Mouse (Mus musculus): ENCODE measurements around the gene Otud5. TPM values are rescaled to one million over a fixed set of nuclear protein-coding genes. Genes with fewer than 3 reads are reported as not detected.
"Not testable (repeated sequence)": the region's sequence is repeated elsewhere in the genome, so short reads cannot be mapped to it uniquely, and the experiment has no call there.

The Otud5 gene
- total RNA-seq (2021) = 62.4 and 64.8 TPM in 2 replicates
- long read RNA-seq, experiment 1, full-length matches to known transcripts = 29 of 80 reads
- long read RNA-seq, experiment 1, partial matches to known transcripts = 33 of 80 reads
- long read RNA-seq, experiment 1, other reads (novel, unspliced or antisense) = 18 of 80 reads
- long read RNA-seq, experiment 2, full-length matches to known transcripts = 9 of 46 reads
- long read RNA-seq, experiment 2, partial matches to known transcripts = 23 of 46 reads
- long read RNA-seq, experiment 2, other reads (novel, unspliced or antisense) = 14 of 46 reads

DNA sequence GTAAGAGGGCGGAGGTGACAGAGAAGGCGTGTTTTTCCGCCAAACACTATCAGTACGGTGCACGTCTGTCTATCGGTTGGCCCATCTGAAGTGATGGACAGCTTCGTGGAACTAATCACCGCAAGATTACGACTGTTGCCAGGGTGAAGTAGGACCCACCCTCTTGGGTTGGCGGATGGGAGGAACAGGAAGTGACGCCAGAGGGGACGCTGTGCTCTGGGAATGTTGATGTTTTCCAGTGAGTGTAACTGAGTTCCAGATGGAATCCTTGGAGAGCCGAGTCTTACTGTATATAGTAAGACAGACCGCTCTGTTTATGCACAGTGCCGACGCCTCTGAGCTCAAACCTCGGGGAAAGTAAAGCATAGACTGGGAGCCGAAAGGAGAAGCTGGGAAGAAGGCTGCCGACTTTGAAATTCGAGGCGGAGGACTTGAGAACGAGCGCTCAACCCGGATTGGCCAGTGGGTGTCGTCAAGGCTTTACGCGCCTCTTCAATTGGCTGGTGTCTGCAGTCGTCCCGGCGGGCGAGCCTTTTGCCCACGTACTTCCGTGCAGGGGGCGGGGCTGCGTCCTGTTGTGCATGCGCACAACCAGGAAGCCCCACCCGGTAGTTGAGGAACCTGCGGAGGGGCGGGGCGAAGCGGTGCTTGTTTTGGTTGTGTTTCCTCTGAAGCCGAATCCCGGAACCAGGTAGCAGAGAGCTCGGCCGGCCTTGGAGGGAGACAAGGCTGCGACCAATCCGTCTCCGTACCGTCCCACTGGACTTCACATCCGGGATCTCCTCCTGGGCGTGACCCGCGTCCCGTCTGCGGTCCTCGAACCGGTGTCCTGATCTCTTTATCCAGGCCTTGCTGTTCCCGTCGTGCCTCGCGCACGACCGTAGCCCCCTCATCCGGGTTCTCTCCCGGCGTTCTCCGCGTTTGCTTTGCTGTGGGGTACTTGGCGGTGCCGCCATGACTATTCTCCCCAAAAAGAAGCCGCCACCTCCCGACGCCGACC is at the start of gene Otud5:
TSS of gene Otud5 (plus strand) at position 202 of the 1,000 bp plus-strand sequence.
- peak; percentile 96 for DNase-seq

DNA sequence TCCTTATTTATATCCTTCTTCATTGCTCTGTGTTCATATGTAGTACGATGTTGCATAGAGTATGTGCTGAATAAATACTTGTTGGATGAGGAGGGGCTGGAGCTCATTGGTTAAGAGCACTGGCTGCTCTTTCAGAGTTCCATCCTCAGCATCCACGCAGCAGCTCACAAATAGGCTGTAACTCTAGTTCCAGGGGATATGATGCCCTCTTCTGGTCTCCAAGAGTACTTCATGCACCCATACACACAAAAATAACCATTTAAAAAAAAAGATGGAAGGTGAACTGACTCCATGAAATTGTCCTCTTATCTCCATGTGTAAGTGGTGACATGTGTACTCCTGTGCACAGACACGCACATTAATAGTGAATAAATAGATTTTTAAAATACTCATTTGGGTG is 47.8 kb upstream of the Otud5 start:
- no peak for DNase-seq

DNA sequence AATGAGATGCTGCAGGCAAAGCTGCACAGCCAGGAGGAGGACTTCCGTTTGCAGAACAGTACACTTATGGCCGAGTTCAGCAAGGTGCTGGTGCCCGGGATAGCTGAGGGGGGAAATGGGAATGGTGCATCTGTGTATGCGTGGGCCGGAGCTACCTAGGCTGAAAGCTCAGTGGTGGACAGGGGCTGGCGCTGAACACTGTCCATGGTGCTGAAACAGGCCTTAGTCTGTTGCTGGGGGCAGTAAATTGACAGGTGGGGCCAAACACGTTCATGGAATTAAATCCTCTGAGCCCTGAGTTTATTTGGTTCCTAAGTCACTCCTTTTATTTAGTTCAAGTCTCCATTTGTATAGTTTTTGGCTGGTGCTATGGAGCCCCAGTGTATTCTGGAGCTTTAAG is 46.1 kb upstream of the Otud5 start:
- DNase-seq = peak; percentile 51

DNA sequence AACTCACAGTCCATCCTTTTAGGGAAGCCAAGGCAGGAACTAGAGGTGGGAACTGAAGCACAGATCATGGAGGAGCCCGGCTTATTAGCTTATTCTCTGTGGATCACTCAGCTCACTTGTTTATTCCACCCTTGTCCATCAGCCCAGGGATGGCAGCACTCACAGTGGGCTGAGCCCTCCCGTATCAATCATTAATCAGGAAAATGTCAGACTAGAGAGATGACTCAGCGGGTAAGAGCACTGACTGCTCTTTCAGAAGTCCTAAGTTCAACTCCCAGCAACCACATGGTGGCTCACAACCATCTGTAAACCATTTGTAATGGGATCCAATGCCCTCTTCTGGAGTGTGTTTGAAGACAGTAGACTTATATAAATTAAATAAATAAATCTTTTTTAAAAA is 43.8 kb upstream of the Otud5 start:
- no peak for DNase-seq

GRCm38 (mm10) chrX:7802157-7802556 is 39.0 kb upstream of the Otud5 start:
- DNase-seq = not testable (repeated sequence)

- peak; percentile 60 for DNase-seq
Observed at GRCm38 (mm10) chrX:7815016-7815415, 26.1 kb upstream of the Otud5 start.

DNA sequence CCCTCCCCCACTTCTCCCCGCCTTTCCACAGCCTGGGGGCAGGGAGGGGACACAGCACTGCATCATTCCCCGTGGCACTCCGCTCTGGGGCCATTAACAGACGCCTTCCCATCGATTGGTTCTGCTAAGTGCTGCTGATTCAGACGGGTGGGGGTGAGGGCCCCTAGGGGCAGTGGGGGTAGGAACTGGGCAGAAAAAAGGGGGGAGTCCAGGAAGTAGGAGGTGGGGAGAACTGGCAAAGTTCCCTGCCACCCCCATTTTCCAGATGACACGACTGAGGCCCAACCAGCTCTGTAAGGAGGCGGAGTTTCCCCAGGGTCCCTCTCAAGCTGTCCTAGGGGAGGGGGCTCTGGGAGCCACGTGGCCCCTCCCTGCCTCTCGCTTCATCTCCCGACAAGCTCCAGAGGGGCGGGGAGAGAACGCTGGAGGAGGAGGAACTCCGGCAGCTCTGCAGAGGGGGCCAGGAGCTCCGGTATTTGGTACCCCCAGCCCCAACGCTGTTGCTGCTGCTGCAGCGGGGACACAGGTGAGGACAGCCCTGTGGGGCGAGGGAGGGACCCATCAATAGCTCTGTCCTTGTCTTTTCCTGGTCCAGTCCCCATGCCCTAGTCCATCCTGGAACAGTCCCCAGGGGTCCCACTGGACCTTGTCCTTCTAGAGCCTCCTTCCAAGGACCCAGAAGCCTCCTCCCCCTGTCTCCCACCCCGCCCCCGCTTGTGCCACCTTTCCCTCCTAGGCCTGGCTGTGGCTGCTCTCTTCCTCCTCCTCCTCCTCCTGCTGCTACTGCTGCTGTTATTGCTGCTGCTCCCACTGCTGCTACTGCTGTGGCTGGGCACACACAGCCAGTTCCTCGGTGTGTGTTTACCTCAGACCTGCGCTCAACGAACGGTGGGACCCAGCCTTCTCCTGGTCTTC is 19.0 kb upstream of the Otud5 start, which contains the start of gene Kcnd1:
TSS of gene Kcnd1 (plus strand) at position 425 of the 915 bp plus-strand sequence.
- peak; percentile 32 for DNase-seq

DNA sequence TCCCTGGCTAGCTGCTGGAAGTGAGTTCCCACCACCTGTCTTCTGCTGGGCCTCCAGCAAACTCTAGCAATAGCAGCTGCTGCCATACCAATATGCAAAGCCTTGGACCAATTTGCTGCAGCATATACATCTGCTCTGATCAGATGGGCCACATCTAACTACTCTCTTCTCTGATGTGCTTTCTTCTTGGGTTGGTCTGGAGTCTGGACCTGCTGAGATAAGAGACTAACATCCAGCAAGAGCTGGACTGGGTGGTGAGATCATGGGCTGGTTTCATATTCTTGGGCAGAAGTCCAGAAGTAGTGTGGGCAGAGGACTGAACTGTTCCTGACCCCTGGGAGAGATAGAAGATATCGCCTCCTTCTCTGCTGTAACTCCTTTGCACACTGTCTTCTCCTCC is 4.0 kb upstream of the Otud5 start:
- no peak for DNase-seq

DNA sequence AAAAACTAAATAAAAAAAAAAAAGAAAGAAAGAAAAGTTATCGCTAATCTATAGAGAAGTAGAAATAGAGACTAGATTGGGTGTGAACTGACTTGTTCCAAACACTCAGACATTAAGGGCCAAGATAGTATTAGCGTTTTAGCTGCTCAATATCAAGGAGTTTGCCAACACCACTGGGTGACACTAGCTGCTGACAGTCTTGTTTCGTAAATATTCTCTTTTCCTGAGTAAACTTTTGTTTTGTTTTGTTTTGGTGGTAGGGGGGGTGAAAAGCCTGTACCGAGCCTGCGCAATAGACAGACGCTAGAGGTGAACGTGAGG is 362 bp upstream of the Otud5 start:
- no peak for DNase-seq

- peak; percentile 46 for DNase-seq
Observed at GRCm38 (mm10) chrX:7842318-7842717, 1.2 kb downstream of the Otud5 start.

GRCm38 (mm10) chrX:7847845-7848244 is 6.7 kb downstream of the Otud5 start:
- no peak for DNase-seq

DNA sequence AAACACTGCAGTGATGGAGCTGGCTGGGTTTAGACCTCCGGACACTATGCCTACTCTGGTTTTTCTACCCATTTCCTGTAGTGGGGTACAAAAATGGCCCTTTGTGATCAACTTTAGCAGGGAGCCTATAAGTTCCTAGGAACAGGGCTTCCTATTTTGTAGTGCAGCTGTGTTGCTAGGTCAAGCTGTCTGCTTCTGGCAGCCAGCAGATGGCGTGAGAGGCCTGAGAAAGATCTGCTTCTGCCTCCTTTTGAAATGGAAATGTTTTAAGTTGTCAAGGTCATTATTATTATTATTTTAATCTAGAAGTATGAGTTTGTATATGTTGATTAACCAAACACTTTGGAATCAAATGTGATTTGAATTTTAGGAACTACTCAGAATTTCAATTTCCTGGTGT is 13.4 kb downstream of the Otud5 start:
- peak; percentile 53 for DNase-seq

- DNase-seq = no peak
Observed at GRCm38 (mm10) chrX:7859191-7859753, 18.1 kb downstream of the Otud5 start.

DNA sequence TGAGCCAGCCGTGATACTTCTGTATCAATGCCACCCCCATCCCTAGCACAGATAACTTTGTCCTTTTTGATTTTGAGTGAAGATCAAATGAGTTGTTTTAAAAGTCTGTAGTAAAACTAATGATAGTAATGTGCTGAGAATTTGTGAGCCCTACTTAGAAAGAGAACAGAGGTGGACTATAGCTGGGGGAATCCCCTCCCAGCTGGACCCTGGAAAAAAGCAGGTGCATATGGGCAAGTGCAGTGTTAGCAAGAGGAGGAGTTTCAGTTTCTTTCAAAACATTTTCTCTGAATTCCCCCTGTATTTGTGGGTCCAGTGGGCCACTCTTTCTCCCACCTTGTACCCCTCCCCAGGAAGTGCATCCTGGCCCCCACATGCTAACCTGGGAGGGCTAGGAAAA is 22.0 kb downstream of the Otud5 start:
- no peak for DNase-seq

- DNase-seq = no peak
Observed at GRCm38 (mm10) chrX:7864551-7864950, 23.4 kb downstream of the Otud5 start.

DNA sequence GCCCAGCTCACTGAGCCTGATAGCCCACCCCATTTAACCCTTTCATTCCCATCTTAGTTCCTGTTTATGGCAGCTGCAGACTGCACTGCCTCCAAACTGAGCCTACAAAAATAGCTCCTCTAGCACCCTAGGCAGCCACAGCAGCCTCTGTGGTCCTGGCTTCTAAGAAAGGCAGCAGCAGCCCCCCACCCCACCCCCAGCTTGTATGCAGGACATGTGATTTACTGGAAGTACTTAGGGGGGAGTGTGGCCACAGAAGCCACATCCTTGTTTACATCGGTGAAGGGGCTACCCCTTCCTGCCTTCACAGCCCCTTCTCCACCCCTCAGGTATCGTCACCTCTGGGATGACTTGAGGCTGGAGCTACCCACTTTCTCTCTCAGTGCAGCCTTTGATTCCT is 24.2 kb downstream of the Otud5 start:
- DNase-seq = no peak

DNA sequence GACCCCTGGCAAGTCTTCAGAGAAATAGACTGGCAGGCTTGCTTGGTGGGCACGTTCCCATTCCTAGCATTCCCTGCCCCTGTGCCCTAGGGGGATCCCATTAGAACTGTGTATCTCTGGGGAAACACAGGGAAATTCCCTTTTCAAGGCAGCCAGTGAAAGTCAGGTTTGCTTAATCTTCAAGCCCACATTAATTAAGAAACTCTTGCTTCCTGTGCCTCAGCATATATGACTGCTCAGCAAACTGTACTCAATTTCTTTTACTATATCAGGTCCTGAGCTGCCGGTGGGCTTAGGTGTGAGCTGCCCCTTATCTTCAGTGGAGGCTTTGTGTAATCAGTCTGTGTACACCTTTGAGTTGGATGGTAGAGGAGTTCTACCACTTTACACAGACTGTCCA is 24.6 kb downstream of the Otud5 start:
- no peak for DNase-seq

GRCm38 (mm10) chrX:7867141-7867540 is 26.0 kb downstream of the Otud5 start:
- DNase-seq = no peak

DNA sequence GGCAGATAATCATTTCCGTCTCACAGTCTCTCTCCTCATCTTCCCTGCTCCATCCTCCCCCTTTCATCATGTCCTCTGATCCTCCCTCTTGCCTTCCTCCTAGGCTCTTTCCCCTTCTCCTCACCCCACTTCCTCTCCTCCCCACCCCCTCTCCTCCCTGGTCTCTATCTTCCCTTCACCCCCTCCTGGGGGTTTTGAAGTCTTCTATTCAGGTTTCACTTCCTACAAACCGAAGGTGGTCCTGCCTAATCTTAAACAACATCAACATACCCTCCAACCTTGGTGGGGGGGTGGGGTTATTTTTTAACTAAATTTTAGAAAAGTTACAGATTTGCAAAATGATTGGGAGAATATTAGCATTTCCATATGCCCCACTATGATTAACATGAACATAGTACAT is 27.3 kb downstream of the Otud5 start:
- no peak for DNase-seq

- no peak for DNase-seq
Observed at GRCm38 (mm10) chrX:7869826-7870225, 28.7 kb downstream of the Otud5 start.

DNA sequence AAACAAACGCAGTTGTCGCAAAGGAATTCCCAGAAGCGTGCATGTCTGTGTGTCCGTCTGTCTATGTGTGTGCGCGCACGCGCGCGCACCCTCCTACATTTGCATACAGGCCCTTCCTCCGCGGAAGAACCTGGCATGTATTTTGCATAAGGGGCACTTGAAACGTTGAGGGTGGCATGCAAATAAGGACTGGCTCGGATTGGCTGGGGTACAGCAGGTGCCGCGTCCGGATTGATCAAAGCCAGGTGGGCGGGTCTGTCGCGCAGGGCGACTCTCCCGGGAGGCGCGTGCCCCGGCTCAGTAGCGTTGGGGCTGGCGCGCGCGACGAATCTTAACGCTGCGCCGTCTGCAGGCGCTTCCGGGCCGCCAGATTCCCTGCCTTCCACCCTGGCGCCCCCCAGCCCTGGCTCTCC is 36.8 kb downstream of the Otud5 start, which contains the start of gene Pim2:
TSS of gene Pim2 (plus strand) at position 256 of the 413 bp plus-strand sequence.
- DNase-seq = peak; percentile 92

- DNase-seq = peak; percentile 23
Observed at GRCm38 (mm10) chrX:7878495-7878894, 37.3 kb downstream of the Otud5 start.

Measured in adrenal gland, postnatal 14 days (tissue).